Comparison of ENCODE assay signal across 15 mouse cellular contexts in genomic region chr8:48722318-48722717, GRCm38 (mm10).
"Had no signal": no experiment of that assay in that cellular context is flagged by ENCODE, and none has a peak within 500 bp of the region (broad histone marks: within the 10 kb centered on the region; RNA-seq: fewer than 3 reads in every experiment).

No protein-coding gene starts in this region.

- H3K4me1 ChIP-seq: kidney, embryonic 15.5 days; limb, embryonic 15.5 days; liver, embryonic 12.5 days; neural tube, embryonic 12.5 days; stomach, embryonic 15.5 days had no signal

- DNase-seq: kidney, adult 2 months; kidney, postnatal 14 days; layer of hippocampus, adult 9-11 months; layer of hippocampus, postnatal 36 days; lung, embryonic 14.5 days; lung, postnatal 10 days; lung, postnatal 4 days; right cerebral cortex, postnatal 14 days; thymus, adult 2 months; thymus, postnatal 25 days had no signal

- ATAC-seq: liver, embryonic 12.5 days had no signal

- H3K9me3 ChIP-seq: limb, embryonic 15.5 days; neural tube, embryonic 12.5 days; stomach, embryonic 15.5 days had no signal

- H3K36me3 ChIP-seq: kidney, embryonic 15.5 days; limb, embryonic 15.5 days; liver, embryonic 12.5 days; neural tube, embryonic 12.5 days; stomach, embryonic 15.5 days had no signal

- H3K4me3 ChIP-seq: kidney, embryonic 15.5 days; limb, embryonic 15.5 days; liver, embryonic 12.5 days; neural tube, embryonic 12.5 days; stomach, embryonic 15.5 days had no signal

- H3K9ac ChIP-seq: kidney, embryonic 15.5 days; limb, embryonic 15.5 days; liver, embryonic 12.5 days; lung, embryonic 14.5 days; neural tube, embryonic 12.5 days; stomach, embryonic 15.5 days had no signal

- H3K27me3 ChIP-seq: kidney, embryonic 15.5 days; limb, embryonic 15.5 days; liver, embryonic 12.5 days; neural tube, embryonic 12.5 days; stomach, embryonic 15.5 days had no signal

- H3K4me2 ChIP-seq: kidney, embryonic 15.5 days; limb, embryonic 15.5 days; liver, embryonic 12.5 days; lung, embryonic 14.5 days; stomach, embryonic 15.5 days had no signal

- H3K27ac ChIP-seq: kidney, embryonic 15.5 days; limb, embryonic 15.5 days; liver, embryonic 12.5 days; neural tube, embryonic 12.5 days; stomach, embryonic 15.5 days had no signal
